Mouse (Mus musculus): Measurements from ENCODE around the gene Ces2e. TPM values are rescaled to one million over a fixed set of nuclear protein-coding genes. Genes with fewer than 3 reads are reported as not detected.
"Not testable (repeated sequence)": the region's sequence is repeated elsewhere in the genome, so short reads cannot be mapped to it uniquely, and the experiment has no call there.

Ces2e gene
- 1.8 and 2.1 TPM in 2 replicates for polyA plus RNA-seq (2015; fragmentation: Nextera tagmentation; extraction: Ambion mirVana)

DNA sequence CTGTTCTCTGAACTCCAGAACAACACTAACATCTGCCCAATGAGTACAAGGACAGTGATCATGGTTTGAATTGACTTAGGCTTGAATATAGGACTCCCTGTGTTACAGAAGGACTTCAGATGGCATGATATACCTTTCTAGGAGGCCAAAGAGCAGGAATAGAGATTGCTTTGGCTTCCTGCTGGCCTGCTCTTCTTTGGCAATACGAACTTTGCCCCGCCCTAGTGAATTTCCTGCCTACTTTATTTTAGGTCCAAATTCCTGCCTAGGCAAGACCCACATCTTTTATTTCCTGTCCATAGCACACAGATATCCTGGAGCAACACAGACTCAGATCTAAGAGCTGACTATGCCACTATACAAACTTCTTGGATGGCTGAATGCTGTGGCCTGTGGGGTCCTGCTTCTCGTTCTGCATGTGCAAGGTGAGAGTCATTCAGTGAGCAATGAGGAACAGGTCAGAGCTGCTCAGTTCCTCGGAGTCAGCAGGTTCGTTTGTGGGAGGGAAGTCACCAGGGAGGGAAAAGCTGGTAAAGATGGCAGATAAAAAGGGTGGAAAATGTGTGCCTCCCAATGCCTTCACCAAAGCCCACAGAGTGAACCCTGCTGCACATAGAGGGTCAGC is at the start of gene Ces2e:
Ces2e (plus strand) TSS at position 289 of the 625 bp plus-strand sequence.
- no peaks in the 10 kb centered on the region for H3K27me3 ChIP-seq (ENCODE audit: insufficient read depth, low read length)
- no peak within 1 kb of the TSS for H3K4me2 ChIP-seq (ENCODE audit: low read length)
- no peak within 1 kb of the TSS for H3K9ac ChIP-seq (ENCODE audit: low read depth, low read length)
- H3K27ac ChIP-seq, result no peak within 1 kb of the TSS
- peak; percentile 5 for DNase-seq (ENCODE audit: low spot score)
- no peak for TF ChIP-seq CTCF (IDR thresholded peaks at IDR 0.05; ENCODE audit: low read depth)
- WGBS, result 61% methylated on average over 5 of the region's 5 CpGs
- H3K36me3 ChIP-seq (ENCODE audit: insufficient read depth, low read length), result no peaks in the 10 kb centered on the region
- no peak for ATAC-seq (replicated peaks; ENCODE audit: low FRiP score, low read depth)
- H3K9me3 ChIP-seq (replicated peaks; ENCODE audit: low read length), result no peaks in the 10 kb centered on the region
- no peaks in the 10 kb centered on the region for H3K4me1 ChIP-seq (replicated peaks; ENCODE audit: insufficient read depth, low read length)
- no peak within 1 kb of the TSS for H3K4me3 ChIP-seq (replicated peaks; ENCODE audit: low read depth, low read length)

- not testable (repeated sequence) for DNase-seq (ENCODE audit: low spot score); H3K4me2 ChIP-seq (ENCODE audit: low read length); H3K27ac ChIP-seq; H3K4me3 ChIP-seq (replicated peaks; ENCODE audit: low read depth, low read length); H3K4me1 ChIP-seq (replicated peaks; ENCODE audit: insufficient read depth, low read length); H3K9me3 ChIP-seq (replicated peaks; ENCODE audit: low read length); H3K27me3 ChIP-seq (ENCODE audit: insufficient read depth, low read length); H3K36me3 ChIP-seq (ENCODE audit: insufficient read depth, low read length); H3K9ac ChIP-seq (ENCODE audit: low read depth, low read length)
- ATAC-seq (replicated peaks; ENCODE audit: low FRiP score, low read depth), result 0 out of 2 replicates have a peak, but pooled peaks have one; percentile 40
- WGBS, result no CpG with 5 or more reads among the region's 4 CpGs
These were observed 39.7 kb upstream of the Ces2e start for GRCm38 (mm10) chr8:104886223-104886926.

DNA sequence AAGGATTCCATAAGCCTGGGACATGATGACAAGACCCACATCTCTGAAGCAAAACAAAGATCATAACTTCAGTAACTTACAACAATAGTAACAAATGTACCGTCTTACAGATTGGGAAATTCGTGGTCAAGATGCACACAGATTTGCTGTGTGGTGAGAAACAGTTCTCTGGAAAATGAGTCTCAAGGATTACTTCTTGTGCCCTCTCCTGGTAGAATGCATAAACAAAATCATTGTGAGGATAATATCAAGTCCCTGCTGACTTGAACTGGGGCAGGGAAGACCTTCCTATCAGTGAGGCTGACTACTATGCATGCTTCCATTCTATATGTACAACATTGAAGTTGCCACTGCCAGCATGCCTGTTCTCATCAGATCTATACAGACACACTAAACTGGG is 24.3 kb upstream of the Ces2e start:
- no peak for ATAC-seq (replicated peaks; ENCODE audit: low FRiP score, low read depth)
- Histone ChIP-seq H3K27ac (no peak overlapping the region), H3K36me3 (ENCODE audit: insufficient read depth, low read length) (no peaks in the 10 kb centered on the region), H3K9me3 (replicated peaks; ENCODE audit: low read length) (no peaks in the 10 kb centered on the region), H3K9ac (ENCODE audit: low read depth, low read length) (no peak overlapping the region), H3K4me1 (replicated peaks; ENCODE audit: insufficient read depth, low read length) (no peaks in the 10 kb centered on the region), H3K27me3 (ENCODE audit: insufficient read depth, low read length) (no peaks in the 10 kb centered on the region), H3K4me3 (replicated peaks; ENCODE audit: low read depth, low read length) (no peak overlapping the region), H3K4me2 (ENCODE audit: low read length) (no peak overlapping the region)
- no peak for DNase-seq (ENCODE audit: low spot score)
- WGBS, result 85% methylated on average over 2 of the region's 2 CpGs
- TF ChIP-seq CTCF (IDR thresholded peaks at IDR 0.05; ENCODE audit: low read depth), result peak; percentile 44

DNA sequence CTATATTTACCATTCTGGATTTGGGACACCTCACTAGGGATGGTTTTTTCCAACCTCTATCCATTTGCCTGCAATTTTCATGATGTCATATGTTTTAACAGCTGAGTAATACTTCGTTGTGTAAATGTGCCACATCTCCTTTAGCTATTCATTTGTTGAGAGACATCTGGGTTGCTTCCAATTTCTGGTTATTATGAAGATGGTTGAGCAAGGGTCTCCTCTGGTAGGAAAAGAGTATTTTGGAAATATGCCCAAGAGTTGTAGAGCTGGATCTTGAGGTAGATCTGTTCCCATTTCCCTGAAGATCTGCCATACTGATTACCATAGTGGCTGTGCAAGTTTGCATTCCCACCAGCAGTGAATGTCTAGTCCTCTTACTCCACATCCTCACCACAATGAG is 18.9 kb upstream of the Ces2e start:
- ATAC-seq (replicated peaks; ENCODE audit: low FRiP score, low read depth), result no peak
- no peak overlapping the region for H3K9ac ChIP-seq (ENCODE audit: low read depth, low read length)
- 39% methylated on average over 1 of the region's 1 CpGs for WGBS
- no peaks in the 10 kb centered on the region for H3K27me3 ChIP-seq (ENCODE audit: insufficient read depth, low read length)
- H3K4me1 ChIP-seq (replicated peaks; ENCODE audit: insufficient read depth, low read length), result no peaks in the 10 kb centered on the region
- no peak for TF ChIP-seq CTCF (IDR thresholded peaks at IDR 0.05; ENCODE audit: low read depth)
- DNase-seq (ENCODE audit: low spot score), result no peak
- H3K4me2 ChIP-seq (ENCODE audit: low read length), result no peak overlapping the region
- H3K36me3 ChIP-seq (ENCODE audit: insufficient read depth, low read length), result no peaks in the 10 kb centered on the region
- no peak overlapping the region for H3K4me3 ChIP-seq (replicated peaks; ENCODE audit: low read depth, low read length)
- no peaks in the 10 kb centered on the region for H3K9me3 ChIP-seq (replicated peaks; ENCODE audit: low read length)
- H3K27ac ChIP-seq, result no peak overlapping the region

DNA sequence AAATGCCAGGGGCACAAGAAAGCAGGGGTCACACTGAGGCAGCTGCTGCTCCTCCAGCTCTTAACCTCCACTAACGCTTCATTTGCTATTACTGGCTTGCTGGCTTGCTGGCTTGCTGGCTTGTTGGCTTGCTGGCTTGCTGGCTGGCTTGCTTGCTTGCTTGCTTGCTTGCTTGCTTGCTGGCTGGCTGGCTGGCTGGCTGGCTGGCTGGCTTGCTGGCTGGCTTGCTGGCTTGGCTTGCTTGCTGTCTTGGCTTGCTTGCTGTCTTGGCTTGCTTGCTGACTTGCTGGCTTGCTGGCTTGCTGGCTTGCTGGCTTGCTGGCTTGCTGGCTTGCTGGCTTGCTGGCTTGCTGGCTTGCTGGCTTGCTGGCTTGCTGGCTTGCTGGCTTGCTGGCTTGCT is 17.0 kb upstream of the Ces2e start:
- not testable (repeated sequence) for H3K9me3 ChIP-seq (replicated peaks; ENCODE audit: low read length); H3K9ac ChIP-seq (ENCODE audit: low read depth, low read length); H3K36me3 ChIP-seq (ENCODE audit: insufficient read depth, low read length); ATAC-seq (replicated peaks; ENCODE audit: low FRiP score, low read depth); H3K4me3 ChIP-seq (replicated peaks; ENCODE audit: low read depth, low read length); H3K27ac ChIP-seq; H3K4me1 ChIP-seq (replicated peaks; ENCODE audit: insufficient read depth, low read length); DNase-seq (ENCODE audit: low spot score); H3K27me3 ChIP-seq (ENCODE audit: insufficient read depth, low read length); H3K4me2 ChIP-seq (ENCODE audit: low read length)
- 59% methylated on average over 1 of the region's 1 CpGs for whole genome bisulfite sequencing

- H3K9me3 ChIP-seq (replicated peaks; ENCODE audit: low read length); H3K9ac ChIP-seq (ENCODE audit: low read depth, low read length); ATAC-seq (replicated peaks; ENCODE audit: low FRiP score, low read depth); H3K27ac ChIP-seq; H3K4me1 ChIP-seq (replicated peaks; ENCODE audit: insufficient read depth, low read length); H3K27me3 ChIP-seq (ENCODE audit: insufficient read depth, low read length); DNase-seq (ENCODE audit: low spot score); H3K4me3 ChIP-seq (replicated peaks; ENCODE audit: low read depth, low read length); H3K4me2 ChIP-seq (ENCODE audit: low read length); H3K36me3 ChIP-seq (ENCODE audit: insufficient read depth, low read length): not testable (repeated sequence)
- WGBS, result 94% methylated on average over 10 of the region's 10 CpGs
These were observed 16.4 kb upstream of the Ces2e start for GRCm38 (mm10) chr8:104909651-104910050.
